Mouse (Mus musculus): ENCODE measurements at regions not wholly inside any gene's neighbourhood (a gene's known extent, or its start where the extent isn't known, plus 50 kb on each side); places are given as distances from the start of the nearest gene placed in this dataset.

DNA sequence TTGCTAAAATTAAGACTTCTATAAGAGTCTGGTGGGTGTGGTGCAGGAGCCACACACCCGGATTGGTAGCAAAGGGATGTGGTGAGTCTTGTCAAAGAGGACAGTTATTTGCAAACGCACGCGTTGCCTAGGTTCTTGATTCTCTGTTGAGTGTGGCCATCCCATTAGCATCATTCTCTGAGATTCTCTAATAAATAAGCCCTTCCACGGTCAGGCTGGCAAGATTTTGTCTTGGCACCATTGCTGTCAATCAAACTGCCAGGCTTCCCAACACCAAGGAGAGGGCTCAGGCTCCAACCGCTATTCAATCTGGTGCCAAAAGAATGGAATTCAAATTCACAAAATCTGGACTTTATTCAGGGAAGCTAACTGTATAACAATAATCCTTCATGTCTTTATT is 84.6 kb upstream of the Nphp3 start:
- no peak for DNase-seq
- intact Hi-C loops (cut with DNase I) = loop anchor here (10.0 kb wide), 1 partner anchor 423 kb away; no protein-coding TSS in a partner anchor

DNA sequence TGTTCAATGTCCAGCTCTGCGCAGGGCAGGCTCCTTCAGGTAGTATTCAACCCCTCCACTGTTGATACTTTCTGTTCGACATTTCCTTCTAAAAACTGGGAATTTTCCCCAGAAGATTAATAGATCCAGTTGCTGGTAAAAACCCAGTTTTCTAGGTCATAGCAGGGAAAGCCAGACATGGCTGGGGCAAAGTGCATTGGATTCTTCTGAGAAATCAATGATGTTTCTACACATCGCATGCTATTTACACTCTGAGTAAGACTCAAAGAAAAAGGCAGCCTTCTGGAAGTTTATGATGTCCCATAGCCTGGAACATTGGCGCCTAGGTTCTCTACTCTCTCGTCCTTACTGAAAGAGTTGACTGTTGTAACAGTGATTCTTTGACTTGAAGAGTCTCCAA is 80.0 kb upstream of the Nphp3 start:
- DNase-seq = no peak

DNA sequence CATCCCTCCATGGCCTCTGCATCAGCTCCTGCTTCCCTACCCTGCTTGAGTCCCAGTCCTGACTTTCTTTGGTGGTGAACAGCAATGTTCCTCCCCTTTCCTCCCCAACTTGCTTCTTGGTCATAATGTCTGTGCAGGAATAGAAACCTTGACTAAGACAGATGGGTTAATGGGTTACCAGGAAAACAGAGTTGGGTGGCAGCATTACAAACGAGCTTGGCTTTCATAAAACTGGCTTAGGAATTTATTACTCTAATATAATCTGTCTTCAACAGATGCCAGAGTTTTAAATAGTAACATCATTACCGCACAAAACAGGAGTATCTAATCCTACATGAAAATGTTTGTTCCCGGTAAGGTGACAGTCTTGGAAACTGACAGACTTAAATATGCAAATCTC is 77.7 kb upstream of the Nphp3 start:
- DNase-seq = no peak
- intact Hi-C loops (cut with DNase I) = no loop called here

More for the DNA sequence above, 80.0 kb upstream of the Nphp3 start:
- intact Hi-C loops (cut with DNase I) = no loop called here

DNA sequence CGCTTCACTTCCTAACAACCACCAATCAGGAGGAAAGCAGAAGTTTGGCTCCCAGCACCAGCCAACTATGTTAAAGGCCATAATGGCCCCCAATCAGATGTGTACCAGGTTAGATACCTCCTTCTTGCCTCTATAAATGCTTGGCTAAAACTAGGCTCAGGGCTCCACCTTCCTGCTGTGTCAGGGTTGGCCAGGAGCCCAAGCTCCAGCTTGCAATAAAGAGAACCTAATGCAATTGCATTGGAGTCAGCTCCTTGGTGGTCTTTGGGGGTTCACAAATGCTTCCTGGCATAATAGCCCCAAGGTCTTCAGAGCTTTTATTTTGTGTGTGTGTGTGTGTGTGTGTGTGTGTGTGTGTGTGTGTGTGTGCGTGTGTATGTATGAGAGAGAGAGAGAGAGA is 76.9 kb upstream of the Nphp3 start:
- no peak for DNase-seq
- intact Hi-C loops (cut with DNase I) = no loop called here

DNA sequence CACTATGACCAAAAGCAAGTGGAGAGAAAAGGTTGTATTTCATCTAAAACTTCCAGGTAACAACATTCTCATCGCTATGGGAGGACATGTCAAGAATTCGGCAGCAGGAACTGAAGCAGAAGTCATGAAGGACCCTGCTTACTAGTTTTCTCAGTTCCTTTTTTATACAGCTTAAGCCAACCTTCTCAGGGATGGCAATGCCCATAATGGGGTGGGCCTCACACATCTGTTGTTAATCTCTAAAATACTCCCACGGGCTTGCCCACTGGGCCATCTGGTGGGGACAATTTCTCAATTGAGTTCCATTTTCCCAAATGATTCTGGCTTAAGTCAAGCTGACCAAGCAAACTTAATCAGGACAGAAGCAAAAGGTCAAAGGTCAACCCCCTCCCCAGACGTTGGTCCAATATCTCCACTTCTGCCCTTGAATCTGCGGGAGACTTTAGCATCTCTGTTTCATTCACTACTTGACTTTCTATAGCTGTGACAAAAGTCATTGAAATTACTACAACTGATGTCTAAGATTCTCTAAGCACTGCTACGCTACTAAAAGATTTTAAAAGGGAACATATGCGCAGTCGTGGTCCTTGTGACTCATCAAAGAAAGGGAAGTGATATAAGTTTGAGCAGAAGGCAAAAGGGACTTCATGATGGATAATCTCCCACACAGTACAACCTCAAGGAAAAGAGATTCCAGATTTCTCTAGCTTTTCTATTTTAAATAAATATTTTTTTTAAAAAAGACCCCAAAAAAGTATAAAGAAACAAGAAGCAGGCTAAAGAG is 73.4 kb upstream of the Nphp3 start:
- DNase-seq = no peak
- intact Hi-C loops (cut with DNase I) = no loop called here

DNA sequence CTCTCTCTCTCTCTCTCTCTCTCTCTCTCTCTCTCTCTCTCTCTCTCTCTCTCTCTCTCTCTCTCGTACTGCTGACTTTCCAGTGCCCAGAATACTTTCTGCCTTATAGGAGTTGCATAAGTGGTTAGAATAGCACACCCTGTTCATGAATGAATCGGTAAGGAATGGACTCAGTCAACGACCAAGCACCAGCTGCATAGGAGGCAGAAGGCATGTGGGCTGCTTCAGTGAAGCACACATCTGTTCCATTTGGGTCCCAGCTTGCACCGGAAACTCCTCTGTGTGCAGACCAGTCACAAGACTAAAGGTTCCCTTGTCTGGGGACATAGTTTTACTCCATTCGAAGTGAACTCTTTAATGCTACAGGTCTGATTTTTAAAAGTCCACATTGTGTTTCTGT is 64.3 kb upstream of the Nphp3 start:
- DNase-seq = no peak
- intact Hi-C loops (cut with DNase I) = no loop called here

DNA sequence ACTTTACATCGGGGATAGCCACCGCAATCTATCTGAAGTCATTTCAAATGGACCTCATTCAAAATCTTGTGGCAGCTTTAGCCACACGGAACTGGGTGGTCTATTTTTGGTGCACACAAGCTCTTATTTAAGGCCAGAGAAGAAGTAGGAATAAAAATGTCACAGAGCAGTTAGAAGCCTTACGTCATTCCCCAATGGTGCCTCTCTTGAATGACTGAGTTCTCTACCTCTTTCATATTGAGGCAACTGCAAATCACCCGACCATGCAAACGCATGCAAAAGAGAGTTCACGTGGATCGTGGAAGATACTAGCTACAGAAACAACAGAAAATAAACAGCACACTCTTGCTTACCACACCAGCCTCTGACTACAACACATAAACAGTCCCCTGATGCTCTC is 62.3 kb upstream of the Nphp3 start:
- intact Hi-C loops (cut with DNase I) = no loop called here
- no peak for DNase-seq

DNA sequence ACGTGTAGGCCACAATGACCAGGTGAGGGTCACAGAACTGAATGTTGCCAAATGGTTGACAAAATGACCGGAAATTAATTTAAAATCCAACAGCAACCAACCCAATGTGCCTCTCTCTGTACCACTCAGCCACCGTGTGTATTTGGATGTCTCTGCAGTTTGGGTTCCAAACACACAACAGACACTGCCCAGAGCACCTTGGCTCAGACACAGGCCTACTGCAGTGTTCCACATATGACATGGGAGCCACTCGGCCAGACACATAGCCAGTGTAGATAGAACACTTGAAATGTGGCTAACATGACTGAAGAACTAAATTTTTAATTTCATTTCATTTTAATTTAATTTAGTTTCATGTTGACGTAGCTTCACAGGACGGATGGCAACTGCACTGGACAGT is 61.8 kb upstream of the Nphp3 start:
- DNase-seq = no peak
- intact Hi-C loops (cut with DNase I) = no loop called here

DNA sequence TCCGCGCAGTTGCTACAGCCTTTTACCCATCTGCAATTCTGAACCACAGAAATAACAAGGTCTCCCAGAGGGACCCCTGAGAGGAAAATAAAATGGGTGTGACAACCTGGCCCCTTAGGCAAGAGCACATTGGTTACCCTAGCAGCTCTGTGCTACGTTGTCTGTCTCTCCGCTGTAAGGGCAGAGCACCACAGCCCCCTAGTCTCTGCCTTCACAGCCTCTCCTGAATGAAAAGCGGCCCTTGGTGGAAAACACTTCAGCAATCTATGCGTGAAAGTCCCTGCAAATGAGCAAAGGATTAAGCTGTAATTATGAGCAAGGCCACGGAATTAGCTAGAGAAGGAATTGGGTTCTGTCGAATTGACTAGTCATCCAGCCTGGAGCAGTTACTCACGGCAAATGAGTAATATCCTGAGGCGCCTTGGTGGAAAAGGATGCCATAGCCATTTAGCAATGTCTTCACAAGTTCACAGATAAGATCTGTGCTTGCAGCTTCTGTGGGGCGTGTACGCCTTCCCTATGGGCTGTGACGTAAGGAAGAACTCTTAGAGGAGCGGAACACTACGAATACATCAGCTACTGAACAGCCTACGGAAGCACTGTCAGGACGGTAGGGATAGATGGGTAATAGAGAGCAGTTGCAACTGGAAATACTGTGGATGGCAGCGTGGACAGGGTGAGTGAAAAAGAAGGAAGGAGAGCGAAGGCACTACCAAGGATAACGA is 61.0 kb upstream of the Nphp3 start:
- DNase-seq = no peak
- intact Hi-C loops (cut with DNase I) = no loop called here

DNA sequence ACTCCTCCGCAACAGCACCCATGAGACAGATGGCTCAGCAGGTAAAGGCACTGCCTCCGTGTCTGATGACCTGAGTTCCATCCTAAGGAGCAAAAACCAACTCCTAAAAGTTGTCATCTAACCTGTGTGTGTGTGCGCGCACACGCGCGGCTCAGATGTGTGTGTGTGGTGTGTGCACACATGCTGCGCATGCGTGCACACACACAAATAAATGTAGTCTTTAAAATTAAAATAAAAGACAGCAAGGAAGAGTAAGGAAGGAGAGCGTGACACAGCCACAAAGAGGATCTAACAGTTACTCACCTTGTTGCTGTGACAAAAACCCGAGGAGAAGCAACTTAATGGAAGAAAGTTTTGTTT is 60.5 kb upstream of the Nphp3 start:
- intact Hi-C loops (cut with DNase I) = no loop called here
- no peak for DNase-seq

DNA sequence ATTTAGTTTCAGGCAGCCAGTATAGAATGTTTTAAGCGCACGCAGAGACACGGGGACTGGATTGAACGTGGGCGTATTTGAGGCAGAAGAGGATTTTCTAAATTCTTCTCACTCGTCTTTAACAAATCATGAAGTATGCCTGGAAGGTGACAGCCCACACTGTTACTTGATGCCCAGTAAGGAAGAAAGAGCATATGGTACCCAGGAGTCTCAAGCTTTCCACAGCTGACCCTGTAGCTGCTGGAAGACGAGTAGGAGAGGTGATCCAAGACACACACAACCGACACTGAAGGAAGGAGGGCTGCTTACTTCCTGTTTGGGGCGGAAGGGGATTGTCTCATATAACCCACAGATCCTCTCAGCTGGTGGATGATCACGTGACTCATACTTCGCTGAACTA is 56.9 kb upstream of the Nphp3 start:
- intact Hi-C loops (cut with DNase I) = no loop called here
- DNase-seq = no peak

DNA sequence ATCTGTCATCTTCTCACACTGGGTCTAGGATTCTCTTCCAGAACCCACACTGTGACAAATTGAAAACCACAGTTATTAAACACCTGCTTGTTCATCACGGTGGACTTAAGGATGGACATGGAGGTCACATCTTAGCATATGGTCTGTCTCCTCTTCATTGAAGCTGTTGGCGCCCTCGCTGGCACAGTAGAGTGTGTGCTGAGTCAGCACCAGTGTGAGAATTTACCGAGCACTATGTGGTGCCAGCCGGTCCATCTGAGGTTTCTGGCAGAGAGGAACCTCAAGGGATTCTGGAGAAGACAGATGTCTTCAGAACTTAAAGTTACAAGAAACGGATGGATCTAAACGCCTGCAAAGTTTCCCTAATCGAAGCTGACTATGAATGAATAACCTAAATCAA is 50.5 kb upstream of the Nphp3 start:
- no peak for DNase-seq

More for the DNA sequence above, 50.5 kb upstream of the Nphp3 start:
- intact Hi-C loops (cut with DNase I) = no loop called here
